Mouse (Mus musculus) forebrain, embryonic 14.5 days (tissue): ENCODE measurements around the gene Abcc2. TPM values are rescaled to one million over a fixed set of nuclear protein-coding genes. Genes with fewer than 3 reads are reported as not detected.

Experiments
- ATAC-seq: fragments of 200-750 bp; cut with Nextera tagmentation; 2 replicates; pipeline ENCODE4 v1.8.0; 2017; ENCODE audit warnings: mild to moderate bottlenecking, moderate library complexity
- DNase-seq: peaks from one replicate; pipeline ENCODE4 v3.0.0-alpha.2; 2015; ENCODE audit warnings: low spot score
- H3K27ac ChIP-seq: fragments of 300-500 bp; sonication (generic); 2 replicates; pipeline ENCODE4 v1.5.1; 2014; ENCODE audit warnings: low read depth, mild to moderate bottlenecking, control low read depth, low read length, moderate library complexity
- H3K27me3 ChIP-seq: fragments of 300-500 bp; sonication (generic); replicated peaks from 2 replicates; pipeline ENCODE4 v1.6.1; 2014; ENCODE audit warnings: low read length, control low read depth, mixed read lengths; ENCODE audit not compliant: control insufficient read depth, insufficient read depth
- H3K36me3 ChIP-seq: fragments of 300-500 bp; sonication (generic); 2 replicates; pipeline ENCODE4 v1.6.1; 2014; ENCODE audit warnings: low read length, control low read depth; ENCODE audit not compliant: control insufficient read depth, insufficient read depth
- H3K4me1 ChIP-seq: fragments of 300-500 bp; sonication (generic); 2 replicates; pipeline ENCODE4 v1.6.1; 2014; ENCODE audit warnings: antibody characterized with exemption, low read length, control low read depth; ENCODE audit not compliant: control insufficient read depth, insufficient read depth
- H3K4me2 ChIP-seq: fragments of 300-500 bp; sonication (generic); 2 replicates; pipeline ENCODE4 v1.6.1; 2014; ENCODE audit warnings: mild to moderate bottlenecking, control low read depth, low read length
- H3K4me3 ChIP-seq: fragments of 300-500 bp; sonication (generic); 2 replicates; pipeline ENCODE4 v1.5.1; 2014; ENCODE audit warnings: low read depth, low read length, control low read depth
- H3K9ac ChIP-seq: fragments of 300-500 bp; sonication (generic); 2 replicates; pipeline ENCODE4 v1.6.1; 2014; ENCODE audit warnings: mild to moderate bottlenecking, low read length, control low read depth, moderate library complexity
- H3K9me3 ChIP-seq: fragments of 300-500 bp; sonication (generic); replicated peaks from 2 replicates; pipeline ENCODE4 v1.6.1; 2016; ENCODE audit warnings: low read length, control low read depth, mixed read lengths; ENCODE audit not compliant: control insufficient read depth
- WGBS: fragments of 180-500 bp; shearing (Covaris S2); extraction: QIAGEN DNeasy Blood & Tissue Kit; methylation state at CpG from one replicate; pipeline ENCODE4 v1.1.7; 2014; 5-methylcytosine and 5-hydroxymethylcytosine counted together
- polyA plus RNA-seq: library from polyadenylated mRNA; unstranded; fragments of >200 nt; fragmentation: Nextera tagmentation; extraction: Ambion mirVana; gene quantifications from 2 replicates; pipeline ENCODE4 v1.2.1, GENCODE M21; 2014

The Abcc2 gene
- not detected in 2 replicates for polyA plus RNA-seq

DNA sequence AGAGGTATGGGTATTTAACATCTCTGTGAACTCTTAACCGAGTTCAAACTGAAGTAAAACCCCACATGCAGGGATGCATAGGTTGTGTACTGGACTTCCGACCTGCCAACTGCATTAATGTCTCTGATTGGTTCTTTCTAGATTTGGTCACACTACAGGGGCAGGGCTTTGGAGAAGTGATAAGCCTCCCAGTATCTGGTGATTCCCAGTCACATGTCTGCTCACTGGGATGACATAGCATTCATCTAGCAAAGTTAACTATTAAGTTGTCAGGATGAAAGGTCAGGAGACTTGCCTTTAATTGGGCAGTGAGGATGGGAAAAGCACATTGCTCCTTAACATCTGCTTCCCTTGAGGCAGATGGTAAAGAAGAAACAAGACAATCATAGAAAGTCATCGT, at the start of gene Abcc2:
Gene Abcc2, plus strand, starts transcription at position 213 of the 400 bp plus-strand sequence.
- no peaks in the 10 kb centered on the region for H3K27me3 ChIP-seq
- 82% methylated on average over 3 of the region's 3 CpGs for WGBS
- no peaks in the 10 kb centered on the region for H3K4me1 ChIP-seq
- H3K4me3 ChIP-seq: no peak within 1 kb of the TSS
- no peaks in the 10 kb centered on the region for H3K9me3 ChIP-seq
- no peak within 1 kb of the TSS for H3K27ac ChIP-seq
- no peak within 1 kb of the TSS for H3K9ac ChIP-seq
- H3K36me3 ChIP-seq: no peaks in the 10 kb centered on the region
- no peak within 1 kb of the TSS for H3K4me2 ChIP-seq
- ATAC-seq: no peak
- no peak for DNase-seq

- no peak overlapping the region for H3K4me3 ChIP-seq
- WGBS: 97% methylated on average over 10 of the region's 10 CpGs
- no peaks in the 10 kb centered on the region for H3K27me3 ChIP-seq
- no peaks in the 10 kb centered on the region for H3K4me1 ChIP-seq
- no peak overlapping the region for H3K9ac ChIP-seq
- ATAC-seq (no peak), DNase-seq (no peak)
- H3K4me2 ChIP-seq: no peak overlapping the region
- H3K27ac ChIP-seq: no peak overlapping the region
- H3K36me3 ChIP-seq: peaks cover 91% of the 10 kb centered on the region
- H3K9me3 ChIP-seq: no peaks in the 10 kb centered on the region
These were observed 43.6 kb upstream of the Abcc2 start for GRCm38 (mm10) chr19:43738409-43738808.

GRCm38 (mm10) chr19:43743401-43743800, 38.6 kb upstream of the Abcc2 start:
- no peak overlapping the region for H3K4me3 ChIP-seq
- ATAC-seq (no peak), DNase-seq (no peak)
- H3K27ac ChIP-seq: no peak overlapping the region
- WGBS: 95% methylated on average over 7 of the region's 7 CpGs
- H3K9me3 ChIP-seq: no peaks in the 10 kb centered on the region
- peaks cover 91% of the 10 kb centered on the region for H3K36me3 ChIP-seq
- H3K9ac ChIP-seq: no peak overlapping the region
- H3K4me2 ChIP-seq: no peak overlapping the region
- H3K4me1 ChIP-seq: no peaks in the 10 kb centered on the region
- H3K27me3 ChIP-seq: no peaks in the 10 kb centered on the region

DNA sequence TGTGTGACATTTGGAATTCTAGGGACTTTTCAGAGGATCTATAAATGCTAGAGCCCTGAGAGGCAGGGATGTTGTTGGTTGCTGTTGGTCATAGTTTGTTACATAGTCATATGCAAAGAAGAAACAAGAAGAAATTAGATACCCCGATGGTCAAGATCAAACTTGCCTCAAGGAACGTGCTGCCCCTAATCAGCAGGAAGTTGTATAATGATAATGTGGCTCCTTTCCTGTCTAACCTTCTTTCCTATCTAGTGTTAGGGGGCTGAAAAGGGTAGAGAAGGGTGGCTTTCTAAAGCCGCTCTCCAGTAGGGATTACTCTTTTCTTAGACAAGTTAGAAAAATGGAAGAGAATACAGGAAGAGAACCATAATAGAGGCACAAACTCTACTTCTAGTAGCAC, 36.3 kb upstream of the Abcc2 start:
- Histone ChIP-seq H3K9me3 (no peaks in the 10 kb centered on the region), H3K4me3 (no peak overlapping the region), H3K27ac (no peak overlapping the region), H3K4me2 (no peak overlapping the region), H3K4me1 (no peaks in the 10 kb centered on the region), H3K27me3 (no peaks in the 10 kb centered on the region), H3K9ac (no peak overlapping the region), H3K36me3 (peaks cover 89% of the 10 kb centered on the region)
- ATAC-seq (no peak), DNase-seq (no peak)
- over 99% methylated on average over 3 of the region's 3 CpGs for WGBS

GRCm38 (mm10) chr19:43747877-43748276, 34.1 kb upstream of the Abcc2 start:
- Histone ChIP-seq H3K9me3 (no peaks in the 10 kb centered on the region), H3K4me2 (no peak overlapping the region), H3K4me3 (no peak overlapping the region), H3K36me3 (peaks cover 73% of the 10 kb centered on the region), H3K9ac (no peak overlapping the region), H3K4me1 (no peaks in the 10 kb centered on the region), H3K27ac (no peak overlapping the region), H3K27me3 (no peaks in the 10 kb centered on the region)
- DNase-seq: no peak
- 92% methylated on average over 4 of the region's 4 CpGs for WGBS
- ATAC-seq: no peak

DNA sequence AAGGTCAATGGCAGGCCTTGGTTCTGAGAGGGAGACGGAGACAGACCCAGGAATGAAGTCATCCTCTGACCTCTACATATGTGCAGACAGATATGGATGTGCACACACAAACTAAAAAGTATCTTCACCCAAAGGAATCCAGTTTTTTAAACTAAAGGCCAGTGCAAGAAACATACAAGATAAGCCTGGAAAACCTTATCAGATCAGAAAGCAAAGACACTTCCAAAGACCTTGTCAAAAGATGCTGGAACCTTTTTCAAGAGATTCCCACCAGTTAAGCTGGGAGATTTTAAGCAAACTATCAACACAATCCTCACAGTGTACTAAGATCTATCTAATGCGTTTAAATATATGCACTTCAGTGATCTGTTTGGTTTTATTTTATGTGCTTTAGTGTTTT, 32.0 kb upstream of the Abcc2 start:
- H3K9ac ChIP-seq: no peak overlapping the region
- WGBS: 96% methylated on average over 2 of the region's 2 CpGs
- peaks cover 57% of the 10 kb centered on the region for H3K36me3 ChIP-seq

GRCm38 (mm10) chr19:43752489-43753225, 29.3 kb upstream of the Abcc2 start, which contains the start of the genes Cutc and Cox15:
Gene Cutc (plus strand): TSS chr19:43752996.
Gene Cox15 (minus strand): TSS chr19:43753000.
- peak; percentile 94 for ATAC-seq

More for the DNA sequence above, 32.0 kb upstream of the Abcc2 start:
- Histone ChIP-seq H3K9me3 (no peaks in the 10 kb centered on the region), H3K4me3 (no peak overlapping the region), H3K27ac (no peak overlapping the region), H3K4me2 (no peak overlapping the region), H3K27me3 (no peaks in the 10 kb centered on the region), H3K4me1 (no peaks in the 10 kb centered on the region; the same call in 1 of the 2 replicates)
- no peak for DNase-seq
- ATAC-seq: no peak

GRCm38 (mm10) chr19:43753226-43753835, 28.7 kb upstream of the Abcc2 start:
- peak; percentile 89 for ATAC-seq
- peak overlapping the region; percentile 67 for H3K4me2 ChIP-seq
- WGBS: 2% methylated on average over 23 of the region's 24 CpGs

More at GRCm38 (mm10) chr19:43752489-43753225, 29.3 kb upstream of the Abcc2 start, which contains the start of the genes Cutc and Cox15:
- Histone ChIP-seq H3K27me3 (no peaks in the 10 kb centered on the region), H3K9ac (peak within 1 kb of the TSS; percentile 68), H3K27ac (peak within 1 kb of the TSS; percentile 90), H3K4me2 (peak within 1 kb of the TSS; percentile 67), H3K4me3 (peak within 1 kb of the TSS; percentile 55), H3K9me3 (no peaks in the 10 kb centered on the region), H3K4me1 (no peaks in the 10 kb centered on the region; the same call in 1 of the 2 replicates), H3K36me3 (peaks cover 32% of the 10 kb centered on the region)
- peak; percentile 98 for DNase-seq
- 1% methylated on average over 60 of the region's 62 CpGs for WGBS

DNA sequence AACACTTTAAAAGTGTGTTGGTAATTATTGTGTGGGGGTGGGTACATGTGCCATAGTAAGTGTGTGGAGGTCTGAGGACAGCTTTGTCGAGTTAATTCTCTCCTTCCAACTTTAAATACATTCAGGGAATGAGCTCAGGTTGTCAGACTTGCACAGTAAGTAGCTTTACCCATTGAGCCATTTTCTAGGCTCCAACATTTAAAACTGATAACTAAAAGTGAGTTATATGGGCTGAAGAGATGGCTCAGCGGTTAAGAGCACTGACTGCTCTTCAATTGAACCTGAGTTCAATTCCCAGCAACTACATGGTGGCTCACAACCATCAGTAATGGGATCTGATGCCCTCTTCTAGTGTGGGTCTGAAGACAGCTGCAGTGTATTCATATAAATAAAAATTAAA, 27.8 kb upstream of the Abcc2 start:
- Histone ChIP-seq H3K36me3 (peaks cover 16% of the 10 kb centered on the region), H3K9me3 (no peaks in the 10 kb centered on the region), H3K4me2 (no peak overlapping the region), H3K9ac (no peak overlapping the region), H3K27me3 (no peaks in the 10 kb centered on the region), H3K4me3 (no peak overlapping the region), H3K27ac (no peak overlapping the region), H3K4me1 (no peaks in the 10 kb centered on the region; the same call in 1 of the 2 replicates)
- 74% methylated on average over 2 of the region's 2 CpGs for WGBS
- DNase-seq: no peak
- ATAC-seq: no peak

More at GRCm38 (mm10) chr19:43753226-43753835, 28.7 kb upstream of the Abcc2 start:
- peaks cover 25% of the 10 kb centered on the region for H3K36me3 ChIP-seq
- no peaks in the 10 kb centered on the region for H3K9me3 ChIP-seq
- DNase-seq: peak; percentile 85
- H3K4me3 ChIP-seq: peak overlapping the region; percentile 55
- no peaks in the 10 kb centered on the region; the same call in 1 of the 2 replicates for H3K4me1 ChIP-seq
- H3K27me3 ChIP-seq: no peaks in the 10 kb centered on the region
- peak overlapping the region; percentile 68 for H3K9ac ChIP-seq
- H3K27ac ChIP-seq: peak overlapping the region; percentile 90
